Mouse (Mus musculus) megakaryocyte, adult 5-6 weeks (primary cell): ENCODE data around the gene Scn10a. TPM values are rescaled to one million over a fixed set of nuclear protein-coding genes. Genes with fewer than 3 reads are reported as not detected.

Source experiments
- ATAC-seq: 2 replicates; pipeline ENCODE4 v1.8.0; 2016; ENCODE audit warnings: mild to moderate bottlenecking, inconsistent platforms; ENCODE audit not compliant: poor library complexity, severe bottlenecking
- total RNA-seq, 2 experiments: library from RNA; stranded (forward) in 1 of 2; stranded (reverse) in 1 of 2; fragments of 153-499, 151-499 nt in 1 of 2; fragments of 221-1000, 200-1000 nt in 1 of 2; gene quantifications; 2 replicates each; pipeline versions ENCODE4 v1.2.3 to v1.2.4; 2015 to 2017

Scn10a gene
- total RNA-seq (2015): not detected in 2 replicates
- total RNA-seq (2017): not detected in 2 replicates

DNA sequence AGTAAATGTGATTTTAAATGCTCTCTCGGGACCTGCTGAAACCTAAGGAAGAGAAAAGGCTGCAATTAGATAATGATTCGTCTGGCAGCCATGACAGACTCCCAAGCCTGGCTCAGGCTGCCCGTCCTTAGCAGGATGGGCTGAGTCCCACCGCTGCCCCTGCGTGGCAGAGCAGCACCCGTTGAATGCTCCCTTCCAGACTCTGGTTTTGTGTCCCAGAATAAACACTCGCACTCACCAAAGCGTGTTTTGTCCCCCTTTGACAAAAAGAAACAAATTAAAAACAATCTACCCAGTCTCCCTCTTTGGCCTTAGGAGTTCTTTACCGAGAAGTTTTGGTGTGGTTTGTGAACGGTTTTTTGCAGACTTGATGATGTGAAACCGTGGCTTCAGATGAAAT is at the start of gene Scn10a:
Gene Scn10a, minus strand, starts transcription at position 101 of the 400 bp plus-strand sequence.
- no peak for ATAC-seq

DNA sequence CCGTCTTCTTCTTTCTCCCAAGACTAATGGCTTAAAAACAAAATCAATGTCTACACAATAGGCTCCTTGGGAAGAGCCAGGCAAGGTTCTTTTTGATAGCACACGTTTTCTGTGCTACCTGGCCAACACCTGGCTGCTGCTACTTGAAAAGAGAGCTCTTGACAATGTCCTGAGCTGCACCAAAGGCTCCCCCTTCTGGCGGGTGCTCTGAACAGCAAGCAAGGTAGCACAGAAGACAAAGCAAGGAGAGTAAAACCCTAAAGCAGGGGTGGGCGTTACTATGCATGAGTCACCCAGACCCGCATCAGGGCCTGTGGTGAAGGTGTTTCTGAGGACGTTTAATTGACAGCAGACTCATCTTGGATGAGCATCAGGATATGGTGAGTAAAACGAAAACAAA is 49.5 kb upstream of the Scn10a start:
- ATAC-seq: peak; percentile 43; the same call in 1 of the 2 replicates

DNA sequence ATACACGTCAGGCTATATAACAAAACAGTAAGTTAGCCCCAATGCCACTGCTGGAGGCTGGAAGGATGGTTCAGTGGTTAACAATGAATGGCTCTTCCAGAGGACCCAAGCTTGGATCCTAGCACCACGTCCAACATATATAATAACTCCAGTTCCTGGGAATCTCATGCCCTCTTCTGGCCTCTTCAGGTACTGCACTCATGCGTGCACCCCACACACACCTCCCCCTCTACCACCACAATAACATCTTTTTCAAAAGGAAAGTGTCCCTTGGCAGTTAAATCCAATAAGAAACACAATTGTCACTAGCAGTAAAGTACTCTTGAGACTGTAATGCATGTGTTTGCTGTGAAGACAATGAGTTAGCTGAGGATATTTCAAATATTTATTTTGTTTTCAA is 41.1 kb upstream of the Scn10a start:
- ATAC-seq: no peak

DNA sequence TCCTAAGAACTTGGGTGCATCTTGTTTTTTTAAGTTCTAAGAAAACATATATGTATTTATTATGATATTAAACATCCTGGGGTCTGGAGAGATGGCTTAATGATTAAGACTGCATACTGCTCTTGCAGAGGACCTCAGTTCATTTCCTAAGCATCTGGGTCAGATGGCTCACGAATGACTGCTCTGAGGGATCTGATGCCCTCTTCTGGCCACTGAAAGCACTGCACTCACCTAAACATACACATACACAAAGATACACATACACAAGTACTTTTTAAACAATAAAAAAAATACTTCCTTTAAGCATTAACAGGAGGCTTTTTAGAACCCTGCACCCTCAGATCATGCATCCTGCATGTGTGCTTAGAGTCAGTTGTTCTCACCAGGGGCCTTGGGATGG is 40.3 kb upstream of the Scn10a start:
- ATAC-seq: no peak

DNA sequence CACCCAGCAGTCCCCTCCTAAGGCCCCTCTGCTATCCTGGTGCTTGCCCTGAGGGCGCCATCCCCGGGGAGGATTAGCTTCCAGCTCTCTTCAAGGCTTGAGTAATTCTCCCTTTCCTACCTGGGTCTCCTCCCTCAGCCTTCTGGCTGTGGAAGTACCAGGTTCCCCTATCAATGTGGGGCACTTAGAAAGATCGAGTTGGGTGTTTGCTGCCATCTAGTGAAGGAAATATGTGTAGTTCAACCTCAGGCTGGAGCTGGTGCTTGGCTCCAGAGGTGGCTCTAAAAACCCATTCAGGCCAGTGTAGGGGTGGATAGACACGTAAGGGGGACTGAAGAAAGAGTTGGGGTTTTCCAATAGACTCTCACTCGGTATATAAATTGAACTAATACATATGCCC is 32.4 kb upstream of the Scn10a start:
- peak; percentile 97 for ATAC-seq

DNA sequence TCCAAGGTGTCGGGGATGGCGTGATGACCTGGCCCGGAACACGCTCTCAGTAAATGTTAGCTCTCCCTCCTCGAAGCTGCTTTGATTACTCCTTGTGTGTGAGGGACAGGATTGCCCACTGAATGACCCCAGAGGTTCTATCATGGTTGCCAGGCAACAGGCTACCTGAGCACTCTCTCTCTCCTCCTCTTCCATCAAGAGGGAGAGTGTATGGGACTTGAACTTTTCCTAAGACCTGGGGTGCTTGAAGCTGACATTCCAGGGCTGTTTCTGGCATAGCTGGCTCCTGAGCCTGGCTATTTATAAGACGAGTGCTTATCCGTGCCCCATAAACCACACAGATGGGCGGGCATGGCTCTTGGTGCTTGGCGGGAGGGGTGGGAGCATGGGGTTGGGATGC is 30.0 kb upstream of the Scn10a start:
- no peak for ATAC-seq

DNA sequence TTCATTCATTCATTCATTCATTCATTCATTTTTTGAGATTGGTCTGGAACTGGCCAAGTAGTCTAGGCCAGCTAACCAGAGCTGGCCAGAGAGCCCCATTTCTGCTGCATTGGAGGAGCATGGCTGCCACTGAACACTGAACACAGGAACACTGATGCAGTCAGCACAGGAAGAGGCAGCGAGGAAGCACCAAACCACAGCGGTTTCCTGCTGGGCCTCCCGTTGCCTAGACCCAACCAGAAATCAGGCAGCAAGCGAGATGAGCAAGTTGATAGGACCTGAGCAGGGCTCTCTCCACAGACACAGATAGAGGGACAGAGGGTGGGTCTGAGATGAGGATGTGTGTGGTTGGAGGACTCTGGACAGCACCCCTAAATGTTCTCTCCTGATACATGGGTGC is 24.8 kb upstream of the Scn10a start:
- peak; percentile 87 for ATAC-seq

DNA sequence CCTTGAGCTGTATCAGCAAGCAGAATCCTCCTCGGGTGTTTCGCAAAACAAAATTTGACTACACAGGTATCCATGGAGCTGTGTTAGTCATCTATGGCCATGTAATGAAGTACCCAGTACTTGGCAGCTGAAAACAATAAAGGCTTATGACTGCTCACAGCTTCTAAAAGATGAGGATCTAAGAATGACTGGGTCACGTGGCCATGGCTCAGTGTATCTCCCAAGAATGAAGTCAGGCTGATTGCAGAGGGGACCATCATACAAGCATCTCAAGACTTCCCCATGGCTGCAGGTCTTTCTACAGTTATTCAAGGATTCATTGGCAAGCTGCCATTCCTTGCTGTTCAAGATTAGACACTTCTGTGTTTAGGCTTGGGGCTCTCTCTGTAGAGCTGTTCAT is 24.2 kb upstream of the Scn10a start:
- no peak for ATAC-seq

DNA sequence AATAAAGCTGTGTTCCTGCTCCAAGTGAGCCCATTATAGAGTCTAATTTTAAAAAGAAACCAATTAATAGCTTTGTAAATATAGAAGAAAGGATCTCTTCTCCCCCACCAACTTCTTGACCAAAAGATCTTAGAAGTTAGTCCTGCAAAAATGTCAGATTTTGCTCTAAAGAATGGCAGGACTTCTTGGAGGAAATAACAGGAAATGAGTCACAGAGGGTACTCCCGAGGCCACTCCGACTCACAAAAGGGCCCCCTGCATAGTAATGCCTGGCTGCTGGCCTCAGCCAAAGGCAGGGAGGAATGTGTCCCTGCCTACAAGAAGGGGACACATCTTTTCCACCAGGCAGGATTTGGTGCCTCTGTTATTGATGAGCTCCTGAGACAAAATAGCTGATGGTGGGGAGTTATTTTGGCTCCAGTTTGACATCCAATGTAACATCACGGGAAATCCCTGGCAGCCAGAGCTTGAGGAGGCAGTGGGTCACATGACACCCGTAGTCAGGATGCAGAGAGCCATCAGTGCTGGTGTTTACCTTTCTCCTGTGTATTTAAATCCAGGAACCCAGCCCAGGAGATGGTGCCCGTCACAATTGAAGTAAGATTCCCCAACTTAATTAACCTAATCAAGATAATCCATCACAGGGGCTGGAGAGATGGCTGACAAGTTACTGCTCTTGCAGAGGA is 22.1 kb upstream of the Scn10a start:
- no peak for ATAC-seq

DNA sequence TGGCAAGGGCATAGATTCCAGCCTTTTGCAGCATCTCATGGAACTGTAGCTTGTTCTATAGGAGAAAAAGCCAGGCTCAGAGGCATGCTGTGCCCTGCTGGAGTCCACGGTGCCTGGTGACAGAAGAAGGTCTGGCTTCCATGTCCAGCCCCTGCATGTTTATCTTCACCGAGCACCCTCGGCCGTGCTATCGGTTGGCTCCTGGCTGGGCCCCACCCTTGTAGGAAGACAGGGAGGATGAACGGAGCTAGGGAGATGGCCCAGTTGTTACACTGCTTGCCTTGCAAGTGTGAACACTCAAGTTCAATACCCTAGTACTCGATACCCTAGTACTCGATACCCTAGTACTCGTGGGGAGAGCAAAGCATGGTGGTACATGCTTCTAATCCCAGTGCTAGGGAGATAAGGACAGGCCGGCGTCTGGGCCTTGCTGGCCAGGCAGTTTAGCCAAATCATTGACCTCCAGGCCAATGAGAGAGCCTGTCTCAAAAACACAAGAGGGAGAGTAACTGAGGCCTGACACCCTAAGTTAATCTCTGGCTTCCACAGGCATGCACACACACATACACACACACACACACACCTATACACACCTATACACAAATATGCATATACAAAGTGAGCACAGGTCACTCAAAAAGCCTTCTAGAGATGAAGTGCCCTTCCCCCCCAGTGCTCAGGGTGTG is 9.4 kb upstream of the Scn10a start:
- no peak for ATAC-seq

DNA sequence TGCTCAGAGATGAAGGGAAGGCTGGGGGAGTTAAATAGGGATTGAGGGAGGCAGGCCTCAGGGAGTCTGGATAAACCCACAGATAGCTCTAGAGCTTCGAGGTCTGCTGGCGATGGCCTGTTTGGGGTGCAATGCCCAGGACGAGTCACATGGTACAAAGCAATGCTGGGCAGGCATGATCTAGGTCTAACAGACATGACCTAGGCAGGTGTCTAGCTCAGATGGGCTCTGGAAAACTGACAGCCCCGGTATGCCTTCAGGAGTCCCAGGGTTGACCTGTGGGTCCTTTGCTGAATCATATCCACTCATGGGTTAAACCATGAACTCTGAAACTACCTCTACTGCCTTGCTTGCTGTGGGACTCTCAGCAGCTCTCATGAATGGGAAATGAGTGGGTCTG is 7.9 kb upstream of the Scn10a start:
- ATAC-seq: no peak

DNA sequence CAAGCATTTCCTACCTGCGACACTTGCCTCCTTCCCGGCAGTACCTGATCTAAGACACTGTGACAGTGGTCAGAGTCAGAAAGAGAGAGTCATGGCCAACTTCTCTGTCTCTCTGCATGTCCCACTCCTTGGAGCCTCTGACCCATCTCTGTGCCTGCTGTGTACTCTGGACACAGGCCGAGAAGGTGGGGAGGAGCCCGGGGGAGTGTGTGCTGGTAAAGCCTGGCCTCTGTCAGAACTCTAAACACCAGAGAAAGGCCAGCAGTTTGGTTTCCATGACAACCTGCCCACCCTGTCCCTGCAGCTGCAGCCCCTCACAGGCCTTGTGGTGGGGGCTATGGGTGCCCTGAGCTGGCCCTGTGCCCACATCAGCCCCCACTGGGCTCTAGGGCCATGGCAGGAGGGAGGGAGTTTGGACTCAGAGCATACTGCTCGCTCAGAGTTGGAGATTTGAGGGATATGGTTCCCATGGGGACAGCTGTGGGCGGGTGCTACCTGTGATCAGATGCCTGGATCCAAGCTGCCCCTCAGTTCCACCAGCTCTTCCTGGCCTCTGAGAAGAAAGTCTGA is 6.3 kb upstream of the Scn10a start:
- ATAC-seq: no peak

DNA sequence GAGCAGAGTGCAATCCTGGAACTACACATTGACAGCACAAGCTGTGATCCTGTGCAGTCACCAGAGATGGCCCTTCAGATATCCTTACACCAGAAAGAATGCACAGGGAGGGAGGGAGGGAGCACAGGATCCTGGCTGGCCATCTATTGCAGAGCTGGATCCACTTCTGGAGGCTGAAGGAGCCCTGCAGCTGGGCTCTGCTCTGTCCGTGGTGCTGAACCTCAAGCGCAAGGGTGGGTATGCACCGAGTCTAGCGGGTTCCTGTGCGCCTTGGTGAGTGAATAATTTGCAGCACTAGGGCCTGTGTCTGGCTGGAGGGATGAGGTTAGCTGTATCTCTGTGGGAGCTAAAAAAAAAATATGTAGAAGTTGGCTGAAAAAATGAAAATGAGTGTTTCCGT is 12.4 kb downstream of the Scn10a start:
- ATAC-seq: no peak

DNA sequence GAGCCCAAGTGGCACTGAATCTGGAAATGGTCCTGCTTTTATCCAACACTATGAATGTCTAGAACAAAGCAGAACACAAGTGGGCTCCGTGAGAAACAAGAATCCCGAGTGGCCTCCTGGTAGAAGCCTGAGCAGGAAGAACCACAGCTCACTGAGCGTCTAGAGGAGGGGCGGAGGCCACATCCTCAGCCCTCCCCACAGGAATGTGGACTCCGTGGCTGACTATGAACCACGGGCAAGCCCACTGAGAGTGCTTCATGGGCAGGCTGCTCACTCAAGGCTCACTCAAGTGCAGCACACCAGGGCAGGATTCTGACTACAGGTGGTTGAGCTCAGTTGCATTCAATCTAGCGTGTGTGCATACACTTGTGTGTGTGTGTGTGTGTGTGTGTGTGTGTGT is 27.6 kb downstream of the Scn10a start:
- no peak for ATAC-seq

DNA sequence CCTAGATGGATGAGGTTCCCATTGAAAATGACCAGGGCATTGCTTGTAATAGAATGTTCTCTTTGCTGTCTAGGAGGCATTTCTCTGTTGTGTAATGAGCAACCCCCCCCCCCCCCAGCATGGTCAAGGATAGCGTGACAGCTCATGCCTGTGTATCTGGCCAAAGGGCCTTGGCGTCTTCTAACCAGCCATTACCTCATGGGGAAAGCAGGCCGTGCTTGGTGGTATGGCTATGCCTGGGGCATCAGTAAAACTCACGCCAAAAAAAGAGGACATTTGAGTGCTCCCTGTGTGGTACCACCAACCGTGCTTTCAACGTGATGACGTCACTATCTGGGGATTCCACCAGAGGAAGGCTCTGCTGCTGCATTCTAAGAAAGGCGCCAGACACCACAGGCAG is 28.1 kb downstream of the Scn10a start:
- ATAC-seq: no peak

DNA sequence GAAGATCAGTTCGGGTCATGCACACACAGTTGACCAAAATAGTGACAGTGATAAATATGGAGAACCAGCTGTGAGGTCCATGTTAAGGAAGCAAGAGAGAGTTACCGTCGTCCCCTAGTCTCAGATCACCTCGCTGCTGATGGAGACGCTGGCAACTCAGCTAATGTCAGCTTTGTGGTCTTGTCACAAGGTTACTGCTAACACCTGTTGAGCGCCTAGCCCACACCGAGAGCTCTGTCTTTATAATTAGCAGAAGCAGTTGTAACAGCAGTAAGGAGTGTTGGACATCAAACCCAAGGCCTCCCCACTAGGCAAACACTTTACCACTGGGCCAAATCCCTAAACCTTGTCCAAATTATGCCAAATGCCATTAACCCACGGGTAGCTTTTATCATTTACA is 31.2 kb downstream of the Scn10a start:
- ATAC-seq: no peak

DNA sequence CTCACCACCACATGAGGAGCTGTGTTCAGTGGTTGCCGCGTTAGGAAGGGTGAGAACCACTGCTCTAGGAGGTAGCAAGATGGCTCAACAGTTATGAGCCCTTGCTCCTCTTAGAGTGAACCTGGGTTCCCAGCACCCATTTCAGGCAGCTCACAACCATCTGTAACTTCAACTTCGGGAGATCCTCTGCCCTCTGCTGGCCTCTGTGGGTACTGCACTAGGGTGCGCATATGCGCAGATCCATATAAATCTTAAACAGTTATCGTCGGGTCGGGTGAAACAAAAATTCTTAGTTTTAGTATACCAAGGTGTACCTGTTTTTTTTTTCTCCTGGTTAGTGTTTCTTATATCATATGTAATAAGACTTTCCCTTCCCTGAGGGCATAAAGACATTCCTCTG is 32.9 kb downstream of the Scn10a start:
- no peak; the same call in 1 of the 2 replicates for ATAC-seq

DNA sequence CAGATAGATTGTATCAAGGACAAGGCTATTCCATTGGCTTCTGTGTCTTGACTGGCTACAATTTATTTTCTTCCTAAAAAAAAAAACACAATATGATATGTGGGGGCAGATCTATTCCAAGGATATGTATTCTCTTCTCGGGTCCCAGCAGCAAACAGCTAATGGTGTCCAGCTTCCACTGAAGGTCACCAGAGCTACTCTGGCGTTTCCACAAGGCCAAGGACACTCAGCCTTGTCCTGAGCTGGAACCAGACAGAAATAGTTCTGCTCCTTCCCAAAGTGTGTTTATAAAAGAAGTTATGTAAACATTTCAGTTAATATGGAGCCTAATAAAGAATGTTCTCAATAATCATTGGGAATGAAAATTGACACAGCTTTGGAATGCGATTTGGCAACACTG is 38.2 kb downstream of the Scn10a start:
- ATAC-seq: no peak

DNA sequence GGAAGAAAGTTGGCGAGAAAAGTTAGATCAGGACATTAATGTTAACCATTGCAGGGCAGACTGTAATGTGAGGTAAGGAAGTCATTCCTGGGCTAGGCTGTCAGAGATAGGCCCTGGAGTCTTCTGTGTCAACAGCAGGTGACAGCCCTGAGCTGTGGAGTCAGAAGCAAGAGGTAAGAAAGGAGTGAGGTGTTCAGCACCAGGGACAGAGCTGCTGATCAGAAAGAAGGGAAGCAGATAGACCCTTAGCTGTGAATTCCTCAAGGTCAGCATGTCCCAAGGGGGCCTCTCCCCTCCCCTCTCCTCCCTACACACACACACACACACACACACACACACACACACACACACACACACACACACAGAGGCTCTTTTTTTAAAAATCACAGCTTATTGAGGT is 55.0 kb downstream of the Scn10a start:
- ATAC-seq: no peak

DNA sequence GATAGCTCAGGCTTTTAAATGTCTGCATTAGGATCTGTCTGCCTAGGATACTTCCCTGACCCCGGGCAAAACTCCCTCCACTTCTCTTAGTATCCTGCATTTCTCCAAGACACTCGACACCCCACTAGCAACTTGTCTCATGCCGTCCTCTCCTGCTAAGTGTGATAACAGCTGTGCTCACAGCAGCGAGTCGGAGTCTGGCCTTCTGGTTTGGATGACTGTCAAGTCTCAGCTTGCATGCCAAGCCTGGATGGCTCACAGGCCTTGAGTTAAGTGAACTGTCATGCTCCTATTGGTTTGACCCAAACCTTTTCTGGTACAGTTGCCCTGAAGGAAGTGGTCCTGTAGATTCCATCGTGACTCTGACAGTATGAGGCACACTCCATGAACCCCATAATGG is 63.0 kb downstream of the Scn10a start:
- ATAC-seq: no peak

DNA sequence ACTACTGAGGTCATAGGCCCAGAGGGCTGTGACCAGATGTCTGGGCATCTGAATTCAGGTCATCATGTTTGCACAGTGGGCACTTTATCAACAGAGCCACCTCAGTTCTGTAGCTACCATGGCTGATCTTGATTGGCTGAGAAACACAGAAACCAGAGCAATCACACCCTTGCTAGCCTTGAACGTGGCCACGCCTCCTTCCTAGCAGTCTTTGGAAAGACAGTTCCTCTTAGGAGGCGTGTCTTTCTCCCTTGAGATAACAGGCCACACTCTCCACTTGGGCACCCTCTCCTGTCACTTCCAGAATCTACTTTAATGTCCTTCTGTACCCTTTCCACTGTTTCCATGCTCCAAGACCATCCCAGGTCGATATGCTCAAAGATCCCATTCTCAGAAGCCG is 65.4 kb downstream of the Scn10a start:
- ATAC-seq: no peak

DNA sequence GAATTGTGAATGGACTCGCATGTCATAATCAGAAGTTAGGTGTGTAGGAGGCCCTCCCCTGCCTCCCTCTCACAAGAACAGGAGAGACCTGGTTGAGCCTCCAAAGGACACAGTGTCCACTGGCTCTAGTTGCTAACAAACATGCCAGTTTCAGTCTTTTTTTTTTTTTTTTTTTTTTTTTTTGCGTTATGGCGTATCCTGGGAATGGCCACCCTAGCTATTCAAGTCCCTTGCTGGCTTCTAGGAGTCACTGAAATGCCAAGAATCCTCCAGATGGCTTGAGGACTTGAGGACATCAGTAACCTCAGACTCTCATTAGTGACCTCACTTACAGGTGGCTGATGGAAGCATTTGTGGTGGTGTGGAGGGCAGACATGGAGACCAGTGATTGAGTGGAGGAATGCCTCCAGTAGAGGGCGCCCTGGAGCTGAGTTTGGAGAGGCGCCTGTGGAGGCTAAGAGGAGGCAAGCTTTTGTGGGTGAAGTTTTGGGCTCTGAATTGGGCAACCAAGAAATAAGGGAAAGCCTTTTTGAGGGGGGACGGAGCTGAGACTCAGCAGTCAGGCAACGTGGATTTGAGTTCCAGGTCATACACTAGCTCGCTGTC is 72.1 kb downstream of the Scn10a start:
- peak; percentile 82 for ATAC-seq
